Mouse (Mus musculus): ENCODE data around the gene Ccdc3. TPM values are rescaled to one million over a fixed set of nuclear protein-coding genes. Genes with fewer than 3 reads are reported as not detected.
A peak's percentile ranks its signal among the peaks of the same experiment; 100 is the strongest.
"Not testable (repeated sequence)": the region's sequence is repeated elsewhere in the genome, so short reads cannot be mapped to it uniquely, and the experiment has no call there.

Gene Ccdc3
- total RNA-seq, 4 experiments from 2014 or later, result 2.2 to 3.2 (median 3.1) TPM

- no peak for DNase-seq (ENCODE audit: low spot score)
These were observed 77.0 kb downstream of the Ccdc3 start for GRCm38 (mm10) chr2:5214581-5214980.

DNA sequence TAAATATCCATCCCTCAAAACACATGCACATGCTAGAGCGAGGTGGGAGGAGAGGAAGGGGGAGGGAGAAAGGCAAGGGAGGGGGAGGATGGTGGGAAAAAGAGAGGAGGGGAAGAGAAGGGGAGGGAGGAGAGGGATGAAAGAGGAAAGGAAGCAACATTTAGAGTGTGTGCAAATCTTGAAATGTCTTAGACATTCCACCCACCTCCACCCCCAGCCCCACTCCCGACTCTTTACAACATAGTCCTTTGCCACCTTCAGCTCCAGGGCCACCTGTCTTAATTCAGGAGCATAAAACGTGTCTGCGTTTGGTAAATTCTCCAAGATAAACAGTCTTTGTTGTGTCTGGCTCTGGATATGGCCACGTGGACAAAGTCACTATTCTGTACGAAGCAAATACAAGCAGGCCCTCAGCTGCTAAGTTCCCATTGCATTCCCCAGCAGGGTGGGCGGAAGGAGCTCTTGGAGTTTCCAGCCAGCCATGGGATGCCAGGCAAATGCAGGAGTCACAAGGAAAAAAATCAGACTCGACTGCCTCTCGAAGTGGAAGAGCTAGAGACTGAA, 77.8 kb downstream of the Ccdc3 start:
- DNase-seq (ENCODE audit: low spot score), result no peak

- DNase-seq (ENCODE audit: low spot score), result peak; percentile 1
These were observed 81.6 kb downstream of the Ccdc3 start for GRCm38 (mm10) chr2:5219206-5219605.

- no peak for DNase-seq (ENCODE audit: low spot score)
These were observed 82.3 kb downstream of the Ccdc3 start for GRCm38 (mm10) chr2:5219847-5220375.

DNA sequence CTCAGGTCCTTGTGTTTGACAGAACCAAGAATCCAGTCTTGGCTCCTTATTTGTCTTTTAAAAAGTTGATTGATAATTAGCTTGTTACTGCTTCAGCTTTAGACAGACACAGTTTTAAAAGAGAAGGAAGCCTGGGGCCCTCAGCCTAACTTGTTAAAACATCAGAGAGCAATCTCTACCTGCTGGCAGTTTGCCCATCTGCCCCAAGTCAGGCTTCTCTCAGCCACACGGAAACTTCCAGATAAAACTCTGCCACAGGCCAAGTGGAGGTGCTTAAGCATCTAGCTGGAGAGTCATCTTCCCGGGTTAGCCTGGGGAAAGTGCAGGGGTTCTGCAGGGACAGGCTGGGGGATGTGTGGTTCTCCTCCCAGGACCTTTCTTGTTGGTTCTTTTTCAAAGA, 85.0 kb downstream of the Ccdc3 start:
- DNase-seq (ENCODE audit: low spot score), result no peak

GRCm38 (mm10) chr2:5236846-5237482, 99.4 kb downstream of the Ccdc3 start:
- no peak for DNase-seq (ENCODE audit: low spot score)

- no peak for DNase-seq (ENCODE audit: low spot score)
These were observed 100.3 kb downstream of the Ccdc3 start for GRCm38 (mm10) chr2:5237870-5238269.

DNA sequence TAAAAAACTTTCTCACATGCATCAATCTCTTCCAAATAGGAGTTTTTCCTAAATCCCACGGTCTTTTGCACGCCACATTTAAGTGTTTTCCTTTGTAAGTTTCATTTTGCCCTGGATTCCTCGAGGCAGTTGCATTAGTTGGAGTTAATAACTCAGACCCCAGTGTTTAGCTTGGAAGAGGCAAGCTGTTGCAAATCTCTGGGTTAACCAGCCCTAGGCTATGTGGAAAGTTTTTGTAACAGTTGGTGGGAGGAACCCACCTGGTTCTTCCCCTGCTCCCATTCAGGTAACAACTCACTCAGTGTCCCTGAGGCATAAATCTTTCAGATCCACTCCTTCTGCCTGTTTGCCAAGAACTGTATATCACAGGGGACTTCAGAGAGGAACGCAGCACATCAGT, 101.9 kb downstream of the Ccdc3 start:
- no peak for DNase-seq (ENCODE audit: low spot score)

- peak; percentile 28 for DNase-seq (ENCODE audit: low spot score)
These were observed 103.9 kb downstream of the Ccdc3 start for GRCm38 (mm10) chr2:5241469-5241897.

GRCm38 (mm10) chr2:5249199-5249598, 111.6 kb downstream of the Ccdc3 start:
- not testable (repeated sequence) for DNase-seq (ENCODE audit: low spot score)

DNA sequence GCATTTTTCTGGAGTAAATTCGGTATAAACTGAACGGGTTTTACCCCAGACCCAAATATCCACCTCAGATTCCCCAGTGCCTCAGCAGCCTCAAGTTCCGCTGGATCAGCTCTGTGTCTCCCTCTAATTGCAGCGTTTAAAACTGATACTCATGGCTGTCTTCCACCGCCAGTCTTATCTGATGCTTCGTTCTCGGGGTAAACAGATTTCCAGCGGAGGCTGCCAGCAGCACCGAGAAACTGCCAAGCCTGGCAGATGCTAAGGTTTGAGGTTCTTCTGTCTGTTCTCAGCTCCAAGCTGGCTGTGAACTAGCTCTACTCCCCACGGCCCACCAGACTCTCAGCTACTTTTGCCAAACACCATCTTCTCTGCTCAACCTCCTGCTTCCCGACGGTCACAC, 112.4 kb downstream of the Ccdc3 start:
- DNase-seq (ENCODE audit: low spot score), result peak; percentile 38

DNA sequence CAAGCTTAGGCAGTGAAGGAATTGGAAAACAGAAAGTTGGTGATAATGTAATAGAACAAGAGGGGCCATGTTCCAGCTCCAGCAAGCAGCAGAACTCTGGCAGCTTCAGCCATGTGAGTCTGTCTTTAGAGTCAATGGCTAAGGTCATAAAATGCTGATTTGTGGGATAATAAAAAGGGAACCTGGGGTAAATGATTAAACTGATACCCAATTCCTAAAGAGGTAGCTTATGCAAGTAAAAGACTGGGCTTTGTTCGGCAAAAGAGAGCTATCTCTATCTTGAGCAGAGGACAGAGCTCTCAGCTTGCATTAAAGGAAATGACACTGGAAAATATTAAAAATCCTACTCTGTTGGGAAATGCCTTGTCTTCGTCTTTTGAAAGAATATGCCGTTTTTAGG, 120.7 kb downstream of the Ccdc3 start:
- no peak for DNase-seq (ENCODE audit: low spot score)

- no peak for DNase-seq (ENCODE audit: low spot score)
These were observed 124.7 kb downstream of the Ccdc3 start for GRCm38 (mm10) chr2:5262279-5262678.

GRCm38 (mm10) chr2:5267980-5268379, 130.4 kb downstream of the Ccdc3 start:
- no peak for DNase-seq (ENCODE audit: low spot score)

Other genes starting within 250 kb of the Ccdc3 start
- 100 to 1,000 TPM; 845 to 879 (median 862) TPM for gene Phyh, start 218.8 kb upstream of the Ccdc3 start, total RNA-seq (2022)
- not detected for gene Ucma, start 161.7 kb upstream of the Ccdc3 start, total RNA-seq (2022)
- under 1 TPM; 0.22 to 0.72 (median 0.39) TPM for gene Mcm10, start 125.0 kb upstream of the Ccdc3 start, total RNA-seq (2022)
- 100 to 1,000 TPM in 1 of 4 experiments, 10 to 100 TPM in 3; 81.2 to 101 (median 95.0) TPM for gene Optn, start 73.7 kb upstream of the Ccdc3 start, total RNA-seq (2022)

Measured in heart, adult 8-10 months (tissue).